Mouse (Mus musculus) spleen, embryonic (tissue): ENCODE results near the gene Zfp111.

Experiments
- CTCF ChIA-PET: fragments of 350-600 bp; sonication (Branson Sonifier 250); formaldehyde crosslinking; loops from one replicate; lab custom pipeline; 2022; lab: Charles Lee

The Zfp111 gene

GRCm38 (mm10) chr7:24211343-24211742, at the start of gene Zfp111:
TSS of gene Zfp111 (minus strand) at chr7:24211443.
- CTCF ChIA-PET: no interaction called here

- CTCF ChIA-PET: no interaction called here
These were observed 48.7 kb upstream of the Zfp111 start for GRCm38 (mm10) chr7:24260000-24260312.

GRCm38 (mm10) chr7:24259306-24259999, 48.2 kb upstream of the Zfp111 start:
- CTCF ChIA-PET: no interaction called here

- CTCF ChIA-PET: no interaction called here
These were observed 43.6 kb upstream of the Zfp111 start, which contains the start of gene Zfp108 for GRCm38 (mm10) chr7:24254633-24255474. TSS of gene Zfp108 (plus strand) at chr7:24254794.

GRCm38 (mm10) chr7:24253779-24254615, 42.8 kb upstream of the Zfp111 start:
- CTCF ChIA-PET: no interaction called here

GRCm38 (mm10) chr7:24237040-24237791, 26.0 kb upstream of the Zfp111 start, which contains the start of gene Zfp109:
TSS of gene Zfp109 (minus strand) at chr7:24237560.
- CTCF ChIA-PET: no interaction called here

GRCm38 (mm10) chr7:24210296-24210695, 947 bp downstream of the Zfp111 start:
- CTCF ChIA-PET: no interaction called here

GRCm38 (mm10) chr7:24208282-24208886, 2.9 kb downstream of the Zfp111 start:
- CTCF ChIA-PET: no interaction called here

- CTCF ChIA-PET: no interaction called here
These were observed 3.6 kb downstream of the Zfp111 start for GRCm38 (mm10) chr7:24207488-24208261.

- CTCF ChIA-PET: no interaction called here
These were observed 14.3 kb downstream of the Zfp111 start for GRCm38 (mm10) chr7:24196961-24197360.

GRCm38 (mm10) chr7:24193157-24193556, 18.1 kb downstream of the Zfp111 start:
- CTCF ChIA-PET: no interaction called here

GRCm38 (mm10) chr7:24191361-24191760, 19.9 kb downstream of the Zfp111 start:
- CTCF ChIA-PET: no interaction called here

- CTCF ChIA-PET: no interaction called here
These were observed 21.7 kb downstream of the Zfp111 start for GRCm38 (mm10) chr7:24189571-24189944.

- CTCF ChIA-PET: no interaction called here
These were observed 22.2 kb downstream of the Zfp111 start for GRCm38 (mm10) chr7:24188901-24189570.

GRCm38 (mm10) chr7:24187611-24188010, 23.6 kb downstream of the Zfp111 start:
- CTCF ChIA-PET: no interaction called here

- CTCF ChIA-PET: interaction anchor here (0.6 kb wide), 1 partner anchor 126 kb away, joined by 9 read pairs; no protein-coding TSS in a partner anchor
These were observed 35.9 kb downstream of the Zfp111 start for GRCm38 (mm10) chr7:24175337-24175711.

GRCm38 (mm10) chr7:24174618-24175336, 36.5 kb downstream of the Zfp111 start, which contains the start of gene Zfp114:
TSS of gene Zfp114 (plus strand) at chr7:24175060.
- CTCF ChIA-PET: interaction anchor here (0.6 kb wide), 1 partner anchor 127 kb away, joined by 9 read pairs; no protein-coding TSS in a partner anchor

- CTCF ChIA-PET: no interaction called here
These were observed 39.1 kb downstream of the Zfp111 start for GRCm38 (mm10) chr7:24172191-24172590.

- CTCF ChIA-PET: no interaction called here
These were observed 58.0 kb downstream of the Zfp111 start for GRCm38 (mm10) chr7:24153272-24153671.
